Mouse (Mus musculus) retina, embryonic 14.5 days (tissue): ENCODE results near the gene Pla2g4c.
"Not testable (repeated sequence)": the region's sequence is repeated elsewhere in the genome, so short reads cannot be mapped to it uniquely, and the experiment has no call there.

Experiments
- DNase-seq: peaks from one replicate; pipeline ENCODE4 v3.0.0-alpha.2; 2015; ENCODE audit warnings: low spot score

The Pla2g4c gene

DNA sequence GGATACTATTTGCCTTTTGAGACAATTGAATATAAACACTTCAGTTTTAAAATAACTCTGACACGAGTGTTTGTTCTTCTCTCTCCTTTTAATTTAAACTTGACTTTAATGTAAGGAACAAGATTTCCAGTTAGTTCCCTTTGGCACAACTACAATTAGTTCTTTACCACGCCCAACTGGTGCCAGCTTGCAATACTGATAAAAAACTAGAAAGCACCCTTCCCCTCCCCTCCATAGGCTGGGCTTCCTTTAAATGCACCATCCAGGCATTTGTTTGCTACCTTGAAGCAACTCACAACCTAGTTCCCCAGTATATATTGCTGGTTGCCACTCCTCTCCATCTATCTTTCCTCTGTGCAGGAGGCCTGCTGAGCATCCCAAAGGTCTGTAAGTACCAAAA is at the start of gene Pla2g4c:
Pla2g4c (plus strand) TSS at position 340 of the 400 bp plus-strand sequence.
- no peak for DNase-seq

DNA sequence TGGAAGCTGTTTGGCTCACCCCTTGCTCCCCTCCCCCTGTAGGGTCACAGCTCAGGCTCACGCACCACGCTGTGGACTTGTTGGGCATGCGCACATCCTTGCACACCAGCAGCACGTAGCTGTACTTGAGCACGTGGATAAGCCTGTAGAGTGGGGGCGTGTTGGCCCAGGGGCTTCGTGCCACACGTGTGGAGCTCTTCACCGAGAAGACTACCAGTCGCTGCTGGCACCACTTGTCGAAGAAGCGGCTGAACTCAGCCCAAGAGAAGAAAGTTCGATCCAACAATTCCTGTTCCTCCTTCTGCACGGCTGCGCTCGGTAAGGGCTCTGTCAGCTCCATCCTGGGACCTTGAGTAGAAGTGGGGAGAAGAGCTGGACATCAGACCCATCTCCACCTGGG is 47.4 kb upstream of the Pla2g4c start, which contains the start of gene Lig1:
Lig1 (plus strand) TSS at position 203 of the 400 bp plus-strand sequence.
- no peak for DNase-seq

DNA sequence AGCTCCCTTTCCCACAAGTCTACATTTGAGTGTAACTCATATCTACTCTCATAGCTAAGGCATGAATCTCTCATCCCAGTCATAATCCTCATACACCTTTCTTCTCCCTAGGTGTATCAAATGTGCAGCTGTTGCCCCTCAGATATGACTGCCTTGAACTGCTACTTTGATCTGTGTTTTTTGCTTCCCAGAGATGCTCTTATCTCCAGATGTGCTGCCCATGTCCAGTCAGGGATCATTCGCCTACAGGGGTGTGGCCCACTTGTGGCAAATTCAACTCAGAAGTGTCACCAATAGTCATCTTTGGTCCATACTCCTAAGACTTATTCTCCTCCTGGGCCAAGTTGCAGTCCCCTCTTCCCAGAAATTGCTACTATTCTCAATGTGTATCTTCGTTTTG is 46.6 kb upstream of the Pla2g4c start:
- DNase-seq: no peak

- peak; percentile 93 for DNase-seq
These were observed 46.1 kb upstream of the Pla2g4c start, which contains the start of gene Zswim9 for GRCm38 (mm10) chr7:13278308-13278891. Zswim9 (minus strand) TSS chr7:13278721.

GRCm38 (mm10) chr7:13278957-13279356 is 45.5 kb upstream of the Pla2g4c start:
- DNase-seq: not testable (repeated sequence)

DNA sequence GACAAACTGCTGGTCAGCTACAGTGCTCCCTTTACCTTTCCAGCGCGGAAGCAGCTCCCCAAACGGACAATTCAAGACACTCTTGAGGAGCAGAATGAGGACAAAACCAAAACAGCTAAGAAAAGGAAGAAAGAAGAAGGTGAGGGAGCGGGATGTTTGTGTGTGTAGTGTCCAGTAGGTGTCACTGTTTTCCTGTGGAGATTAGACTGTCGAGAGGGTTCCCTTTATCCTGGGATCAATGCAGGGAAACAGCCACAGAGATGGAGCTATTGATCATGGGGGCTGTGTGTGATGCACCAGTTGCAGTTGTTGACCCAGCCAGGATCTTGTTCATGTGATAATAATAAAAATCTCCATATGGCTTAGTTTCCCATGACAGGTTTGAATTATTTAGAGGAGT is 35.8 kb upstream of the Pla2g4c start:
- DNase-seq: peak; percentile 72

- no peak for DNase-seq
These were observed 34.3 kb upstream of the Pla2g4c start for GRCm38 (mm10) chr7:13290041-13290675.

DNA sequence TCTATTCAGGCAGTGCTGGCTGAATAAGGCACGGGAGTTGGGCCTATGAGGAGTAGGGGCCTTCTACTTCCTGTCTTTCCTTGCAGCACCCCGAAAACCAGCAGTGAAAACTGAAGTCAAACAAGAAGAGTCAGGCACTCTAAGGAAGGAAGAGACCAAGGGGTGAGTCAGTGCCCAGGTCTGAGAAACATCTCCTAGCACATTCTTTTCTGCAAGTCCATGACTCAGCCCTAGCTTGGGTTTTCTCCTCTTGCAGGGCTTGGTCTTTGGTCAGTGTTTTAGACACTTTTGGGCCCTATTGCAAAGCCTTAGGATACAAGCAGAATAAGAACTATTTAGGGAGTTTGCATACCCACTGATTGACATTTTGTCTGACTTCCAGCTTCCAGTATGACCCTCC is 33.1 kb upstream of the Pla2g4c start:
- DNase-seq: no peak

- DNase-seq: no peak
These were observed 30.3 kb upstream of the Pla2g4c start for GRCm38 (mm10) chr7:13293878-13294855.

DNA sequence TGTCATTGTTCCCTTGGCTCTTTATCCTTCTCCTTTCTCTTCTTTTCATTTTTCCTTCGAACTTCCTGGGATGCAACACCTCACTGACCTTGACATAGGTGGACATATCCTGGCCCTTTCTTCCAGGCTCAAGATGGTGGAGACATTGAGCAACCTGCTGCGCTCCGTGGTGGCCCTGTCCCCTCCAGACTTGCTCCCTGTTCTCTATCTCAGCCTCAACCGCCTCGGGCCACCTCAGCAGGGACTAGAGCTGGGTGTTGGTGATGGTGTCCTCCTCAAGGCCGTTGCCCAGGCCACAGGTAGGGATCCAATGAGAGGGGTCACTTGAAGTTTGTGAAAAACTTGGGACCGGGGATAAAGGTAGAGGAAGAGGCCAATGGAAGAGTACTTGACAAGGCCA is 29.2 kb upstream of the Pla2g4c start:
- DNase-seq: no peak

GRCm38 (mm10) chr7:13297636-13298035 is 26.8 kb upstream of the Pla2g4c start:
- no peak for DNase-seq

- no peak for DNase-seq
These were observed 25.6 kb upstream of the Pla2g4c start for GRCm38 (mm10) chr7:13298821-13299220.

GRCm38 (mm10) chr7:13301643-13302042 is 22.8 kb upstream of the Pla2g4c start:
- no peak for DNase-seq

- no peak for DNase-seq
These were observed 21.7 kb upstream of the Pla2g4c start for GRCm38 (mm10) chr7:13302780-13303179.

DNA sequence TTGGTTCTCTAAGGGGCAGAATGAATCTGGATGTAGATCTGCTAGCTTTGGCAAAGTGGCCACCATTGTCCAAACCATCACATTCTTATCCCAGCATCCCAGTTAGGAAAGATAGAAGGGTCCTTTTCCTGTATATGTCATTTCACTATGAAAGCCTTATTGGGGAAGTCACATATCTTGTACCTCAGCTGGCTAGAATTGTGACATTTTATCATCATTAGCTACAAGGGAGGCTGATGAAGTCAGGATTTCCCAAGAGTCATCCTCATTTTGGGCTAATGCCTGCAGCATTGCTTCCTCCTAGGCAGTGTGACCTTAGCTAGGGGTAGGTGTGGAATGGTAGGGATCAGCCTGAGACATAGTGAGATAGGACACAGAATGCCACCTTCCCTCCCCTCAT is 21.1 kb upstream of the Pla2g4c start:
- no peak for DNase-seq

- no peak for DNase-seq
These were observed 15.0 kb upstream of the Pla2g4c start for GRCm38 (mm10) chr7:13309407-13309806.

DNA sequence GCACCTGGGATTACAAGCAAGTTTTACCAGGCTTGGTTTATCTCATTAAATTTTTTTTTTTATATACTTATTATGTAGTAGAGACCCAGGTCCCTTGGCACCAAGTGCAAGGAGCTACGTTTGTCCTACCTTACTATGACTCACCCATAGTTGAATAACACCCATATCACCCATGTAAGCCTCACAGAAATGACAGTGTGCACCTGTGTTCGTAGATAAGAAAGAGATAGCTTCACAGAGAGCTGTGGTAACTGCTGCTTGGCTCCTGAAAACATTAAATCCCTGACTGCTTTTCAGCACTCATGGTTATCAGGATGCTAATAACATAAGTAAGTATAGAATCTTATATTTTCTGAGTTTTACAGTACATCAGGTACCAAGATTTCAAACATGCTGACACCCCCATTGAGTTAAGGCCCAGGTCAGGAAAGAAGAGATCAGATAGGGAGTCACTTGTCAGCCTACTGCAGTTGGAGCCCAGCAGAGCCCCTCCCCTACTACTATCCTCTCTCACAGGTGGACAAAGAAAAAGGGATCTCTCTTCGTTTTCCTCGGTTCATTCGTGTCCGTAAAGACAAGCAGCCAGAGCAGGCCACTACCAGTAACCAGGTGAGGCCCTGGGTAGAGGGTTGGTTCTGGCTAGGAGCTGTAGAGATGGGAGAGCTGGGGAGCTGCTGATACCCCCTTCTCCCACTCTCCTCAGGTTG is 13.8 kb upstream of the Pla2g4c start:
- no peak for DNase-seq

DNA sequence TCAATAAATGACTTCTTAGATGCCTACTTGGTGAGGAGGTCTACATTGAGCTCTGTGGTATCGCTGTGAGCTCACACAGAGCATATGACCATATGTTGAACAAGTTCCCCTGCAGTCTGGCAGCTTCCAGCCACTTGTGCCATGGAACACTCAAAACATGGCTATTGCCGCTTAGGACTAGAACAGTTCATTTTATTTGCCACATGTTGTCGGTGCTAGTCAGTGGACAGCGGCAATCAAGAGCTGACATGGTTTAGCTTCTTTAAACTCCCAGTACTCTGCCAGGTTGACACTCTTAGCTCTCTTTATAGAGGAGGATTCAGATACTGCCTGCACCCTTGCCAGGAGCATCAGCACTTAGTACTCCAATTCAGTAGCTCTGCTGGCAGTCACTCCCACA is 13.1 kb upstream of the Pla2g4c start:
- DNase-seq: no peak

- DNase-seq: no peak
These were observed 10.3 kb upstream of the Pla2g4c start for GRCm38 (mm10) chr7:13314095-13314597.

DNA sequence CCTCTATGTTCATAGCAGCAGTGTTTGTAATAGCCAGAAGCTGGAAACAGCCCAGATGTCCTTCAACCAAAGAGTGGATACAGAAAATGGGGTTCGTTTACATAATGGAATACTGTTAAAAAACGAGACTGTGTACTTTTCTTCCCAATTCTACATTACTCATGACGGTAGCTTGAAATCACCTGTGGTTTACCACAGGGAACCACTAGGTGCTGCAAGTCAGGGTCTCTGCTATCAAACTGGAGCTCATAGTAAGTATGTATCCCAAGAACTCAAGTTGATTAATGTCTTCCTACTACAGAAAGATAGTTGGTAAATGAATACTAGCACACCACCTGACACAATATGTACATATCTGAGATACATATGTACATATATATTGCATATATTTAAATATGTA is 3.0 kb upstream of the Pla2g4c start:
- no peak for DNase-seq

- DNase-seq: no peak
These were observed 6.1 kb downstream of the Pla2g4c start for GRCm38 (mm10) chr7:13330575-13330974.

DNA sequence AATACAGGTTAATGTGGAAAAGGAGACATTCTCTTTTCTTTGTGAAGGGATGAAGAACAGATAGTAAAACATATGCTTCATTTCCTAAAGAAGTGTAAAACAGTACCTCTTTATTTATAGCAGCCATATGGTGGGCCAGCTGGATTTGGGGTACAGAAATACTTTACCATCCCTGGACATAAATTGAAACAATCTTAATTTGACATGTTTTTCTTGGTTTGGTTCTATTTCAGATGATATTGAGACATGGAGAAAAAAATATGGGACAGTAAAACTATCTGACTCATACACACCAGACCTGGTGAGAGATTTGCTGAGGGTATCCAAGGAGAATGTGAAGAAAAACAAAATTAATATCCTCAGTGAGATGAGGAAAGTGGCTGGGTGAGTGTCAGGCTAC is 31.5 kb downstream of the Pla2g4c start:
- no peak for DNase-seq
